Mouse (Mus musculus) spleen, adult 2 months (tissue): Measurements from ENCODE around the gene Fam222a. TPM values are rescaled to one million over a fixed set of nuclear protein-coding genes. Genes with fewer than 3 reads are reported as not detected.

Source experiments
- DNase-seq, 2 experiments: peaks; one replicate each; pipeline versions ENCODE4 v3.0.0 to v3.0.0-alpha.2; 2012 to 2021; ENCODE audit warnings: low spot score in 2 of 2, low read depth in 1 of 2
- H3K27ac ChIP-seq: fragments of 200-500 bp; 2 replicates; pipeline ENCODE4 v1.5.1; 2012; ENCODE audit warnings: low read length, inconsistent platforms; ENCODE audit not compliant: insufficient read depth
- H3K27me3 ChIP-seq: fragments of 200-500 bp; 2 replicates; pipeline ENCODE4 v1.6.1; 2012; ENCODE audit warnings: mild to moderate bottlenecking, moderate library complexity, low read length, inconsistent platforms; ENCODE audit not compliant: control insufficient read depth, insufficient read depth
- H3K36me3 ChIP-seq: fragments of 200-500 bp; 2 replicates; pipeline ENCODE4 v1.6.1; 2012; ENCODE audit warnings: mild to moderate bottlenecking, low read length, inconsistent platforms; ENCODE audit not compliant: control insufficient read depth, insufficient read depth
- H3K4me1 ChIP-seq: fragments of 200-500 bp; 2 replicates; pipeline ENCODE4 v1.6.1; 2011; ENCODE audit warnings: inconsistent platforms; ENCODE audit not compliant: control insufficient read depth, insufficient read depth, insufficient read length
- H3K4me3 ChIP-seq: fragments of 200-500 bp; 2 replicates; pipeline ENCODE4 v1.5.1; 2011; ENCODE audit warnings: mild to moderate bottlenecking, inconsistent platforms; ENCODE audit not compliant: insufficient read depth, insufficient read length; ENCODE audit errors: extremely low read depth
- CTCF ChIP-seq: fragments of 200-500 bp; IDR thresholded peaks from 2 replicates; pipeline ENCODE4 v1.5.1; 2011; ENCODE audit warnings: mild to moderate bottlenecking, inconsistent platforms; ENCODE audit not compliant: insufficient read depth, insufficient read length, insufficient replicate concordance; ENCODE audit errors: extremely low read depth
- POLR2A ChIP-seq: fragments of 200-500 bp; IDR thresholded peaks from 2 replicates; pipeline ENCODE4 v1.6.1; 2011; ENCODE audit warnings: low read depth, low read length, inconsistent platforms
- WGBS: fragments of 180-500 bp; shearing (Covaris S2); methylation state at CpG from one replicate; pipeline ENCODE4 v1.1.7; 2018; 5-methylcytosine and 5-hydroxymethylcytosine counted together
- polyA plus RNA-seq: library from polyadenylated mRNA; depleted of rRNA; stranded (reverse); fragments of >200 nt; gene quantifications from 2 replicates; pipeline ENCODE4 v1.2.3, GENCODE M21; 2012

Gene Fam222a
- polyA plus RNA-seq, 1 experiment, result 2.8 TPM

GRCm38 (mm10) chr5:114557765-114558731 is 9.8 kb upstream of the Fam222a start:
- Histone ChIP-seq H3K36me3 (no peaks in the 10 kb centered on the region), H3K27me3 (no peaks in the 10 kb centered on the region), H3K4me3 (no peak overlapping the region), H3K27ac (no peak overlapping the region), H3K4me1 (no peaks in the 10 kb centered on the region)
- TF ChIP-seq POLR2A (no peak), CTCF (no peak)
- 85% methylated on average over 20 of the region's 20 CpGs for WGBS
- DNase-seq, result no peak

- no peaks in the 10 kb centered on the region for H3K36me3 ChIP-seq
- no peak for TF ChIP-seq CTCF
- H3K4me3 ChIP-seq, result no peak overlapping the region
- H3K27me3 ChIP-seq, result no peaks in the 10 kb centered on the region
- H3K27ac ChIP-seq, result no peak overlapping the region
- 14% methylated on average over 9 of the region's 9 CpGs for WGBS
- no peaks in the 10 kb centered on the region for H3K4me1 ChIP-seq
- DNase-seq, result no peak
These were observed 7.3 kb upstream of the Fam222a start for GRCm38 (mm10) chr5:114560533-114560936.

- Histone ChIP-seq H3K36me3 (no peaks in the 10 kb centered on the region), H3K27me3 (no peaks in the 10 kb centered on the region), H3K4me1 (no peaks in the 10 kb centered on the region), H3K4me3 (no peak overlapping the region), H3K27ac (no peak overlapping the region)
- no peak for TF ChIP-seq CTCF
- no peak for TF ChIP-seq POLR2A
- no peak for DNase-seq
- WGBS, result 80% methylated on average over 5 of the region's 5 CpGs
These were observed 6.9 kb upstream of the Fam222a start for GRCm38 (mm10) chr5:114560965-114561364.

DNA sequence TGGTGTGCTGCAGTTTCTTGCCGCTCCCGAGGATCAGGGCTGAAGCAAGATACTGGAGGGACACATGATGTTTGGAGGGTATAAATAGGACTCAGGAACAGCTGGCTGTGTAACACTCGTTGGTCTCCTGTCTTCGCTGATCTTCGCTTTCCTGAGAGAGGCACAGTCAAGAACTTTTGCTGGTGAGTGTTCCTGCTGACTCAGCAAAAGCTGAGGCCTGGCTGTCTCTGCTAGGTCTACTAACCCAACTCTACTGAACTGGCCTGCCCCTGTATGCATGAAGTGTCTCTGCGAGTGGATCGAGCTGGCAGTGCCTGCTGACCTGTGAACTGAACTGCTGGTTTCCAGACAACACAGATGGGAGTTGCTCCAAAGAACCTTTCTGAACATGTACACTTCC is 3.8 kb upstream of the Fam222a start:
- no peak for TF ChIP-seq POLR2A
- TF ChIP-seq CTCF, result no peak
- Histone ChIP-seq H3K27me3 (no peaks in the 10 kb centered on the region), H3K27ac (no peak overlapping the region), H3K4me1 (peaks cover 13% of the 10 kb centered on the region), H3K36me3 (no peaks in the 10 kb centered on the region), H3K4me3 (no peak overlapping the region)
- 90% methylated on average over 7 of the region's 7 CpGs for WGBS
- DNase-seq, result no peak

DNA sequence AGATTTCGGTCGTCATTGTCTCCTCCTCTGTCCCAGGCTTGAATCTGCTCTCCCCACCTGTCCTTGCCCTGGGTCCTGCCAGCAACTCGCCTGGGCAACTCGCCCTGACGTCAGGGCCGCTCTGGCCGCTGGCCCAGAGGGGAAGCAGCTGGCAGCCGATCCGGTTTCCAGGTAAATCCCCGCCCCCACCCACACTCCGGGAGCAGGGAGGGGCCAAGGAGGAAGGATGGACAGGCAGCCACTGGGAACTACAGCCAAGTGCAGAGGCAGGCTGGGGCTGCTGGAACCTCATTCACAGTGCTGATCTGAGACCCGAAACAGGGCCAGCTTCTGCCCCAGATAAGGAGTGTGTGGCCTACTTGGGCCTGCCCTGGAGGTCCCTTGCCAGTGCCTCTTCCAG is 2.5 kb upstream of the Fam222a start:
- Histone ChIP-seq H3K4me3 (no peak overlapping the region), H3K27me3 (no peaks in the 10 kb centered on the region), H3K27ac (no peak overlapping the region), H3K36me3 (no peaks in the 10 kb centered on the region), H3K4me1 (peaks cover 17% of the 10 kb centered on the region)
- 24% methylated on average over 12 of the region's 12 CpGs for WGBS
- TF ChIP-seq CTCF, result no peak
- TF ChIP-seq POLR2A, result no peak
- no peak for DNase-seq

DNA sequence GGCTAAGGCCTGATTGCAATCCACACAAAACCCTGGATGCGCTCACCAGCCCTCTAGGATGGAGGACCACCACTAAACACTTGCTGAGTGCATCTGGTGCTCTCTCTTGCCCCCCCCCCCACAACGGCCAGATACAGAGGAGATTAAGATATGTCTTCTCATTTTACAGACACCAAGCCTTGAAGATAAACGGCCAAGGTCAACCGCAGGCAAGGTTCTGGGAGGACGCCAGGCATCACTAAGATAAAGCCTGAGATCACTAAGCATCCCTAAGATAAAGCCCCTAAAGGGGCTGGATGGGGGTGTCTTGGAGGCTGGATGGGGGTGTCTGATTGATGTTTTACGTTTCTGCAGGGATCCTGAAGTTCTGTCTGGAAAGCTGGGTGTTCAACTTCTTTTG is 2.1 kb upstream of the Fam222a start:
- TF ChIP-seq CTCF, result no peak
- TF ChIP-seq POLR2A, result no peak
- no peak overlapping the region for H3K27ac ChIP-seq
- no peak overlapping the region for H3K4me3 ChIP-seq
- no peaks in the 10 kb centered on the region for H3K36me3 ChIP-seq
- WGBS, result 72% methylated on average over 6 of the region's 6 CpGs
- H3K4me1 ChIP-seq, result peaks cover 17% of the 10 kb centered on the region
- no peak for DNase-seq
- H3K27me3 ChIP-seq, result no peaks in the 10 kb centered on the region

- Histone ChIP-seq H3K36me3 (no peaks in the 10 kb centered on the region), H3K27ac (no peak overlapping the region), H3K4me1 (peaks cover 20% of the 10 kb centered on the region), H3K27me3 (no peaks in the 10 kb centered on the region), H3K4me3 (no peak overlapping the region)
- DNase-seq, result no peak
- no peak for TF ChIP-seq POLR2A
- TF ChIP-seq CTCF, result no peak
- 90% methylated on average over 10 of the region's 10 CpGs for WGBS
These were observed 1.4 kb upstream of the Fam222a start for GRCm38 (mm10) chr5:114566461-114566860.
